Mouse (Mus musculus) urinary bladder, postnatal 14 days (tissue): Measurements from ENCODE around the gene Upk1b.
"Not testable (repeated sequence)": the region's sequence is repeated elsewhere in the genome, so short reads cannot be mapped to it uniquely, and the experiment has no call there.

Experiments used
- DNase-seq: peaks from one replicate; pipeline ENCODE4 v3.0.0; 2021; ENCODE audit warnings: low spot score

The Upk1b gene

DNA sequence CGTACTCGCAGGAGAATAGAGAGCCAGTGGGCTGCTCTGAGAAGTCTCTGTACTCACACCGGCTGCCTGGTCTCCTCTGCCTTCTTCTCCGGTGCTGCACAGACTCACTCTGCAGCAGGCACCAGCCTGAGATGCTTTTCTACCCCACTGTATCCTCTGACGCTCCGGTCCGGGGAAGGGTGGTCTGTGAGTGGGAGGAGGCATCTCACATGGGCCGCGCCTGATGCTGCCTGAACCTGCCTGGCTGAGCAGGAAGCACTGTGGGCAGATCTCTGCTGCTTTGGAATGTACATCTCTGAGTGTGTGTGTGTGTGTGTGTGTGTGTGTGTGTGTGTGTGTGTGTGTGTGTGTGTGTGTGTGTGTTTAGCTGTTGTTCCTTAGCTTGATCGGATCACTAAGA is at the start of gene Upk1b:
TSS of gene Upk1b (minus strand) at position 238 of the 400 bp plus-strand sequence.
- DNase-seq: peak; percentile 83

GRCm38 (mm10) chr16:38828649-38829048 is 28.5 kb upstream of the Upk1b start, which contains the start of gene 4930435E12Rik:
Gene 4930435E12Rik (minus strand): TSS chr16:38828749.
- DNase-seq: no peak

DNA sequence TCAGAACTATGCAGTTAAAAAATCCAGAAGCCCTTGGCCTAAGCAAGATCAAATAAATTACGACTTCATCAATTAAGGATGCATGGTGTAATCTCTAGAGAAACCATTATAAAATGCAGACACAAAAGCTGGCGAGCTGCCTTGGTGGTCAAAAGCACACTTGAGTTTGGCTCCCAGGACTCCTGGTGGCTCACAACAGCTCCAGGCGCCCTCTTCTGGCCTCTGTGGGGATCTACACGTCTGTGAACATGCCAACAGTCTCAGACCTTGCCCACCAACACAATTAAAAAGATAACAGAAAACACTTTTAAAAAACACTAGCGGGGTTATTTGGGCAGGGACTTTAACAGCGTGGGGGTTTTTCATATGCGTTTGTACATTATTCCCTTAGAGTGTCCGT is 12.4 kb upstream of the Upk1b start:
- DNase-seq: peak; percentile 85

GRCm38 (mm10) chr16:38810196-38810595 is 10.1 kb upstream of the Upk1b start:
- DNase-seq: peak; percentile 43

GRCm38 (mm10) chr16:38807796-38808195 is 7.7 kb upstream of the Upk1b start:
- DNase-seq: not testable (repeated sequence)

DNA sequence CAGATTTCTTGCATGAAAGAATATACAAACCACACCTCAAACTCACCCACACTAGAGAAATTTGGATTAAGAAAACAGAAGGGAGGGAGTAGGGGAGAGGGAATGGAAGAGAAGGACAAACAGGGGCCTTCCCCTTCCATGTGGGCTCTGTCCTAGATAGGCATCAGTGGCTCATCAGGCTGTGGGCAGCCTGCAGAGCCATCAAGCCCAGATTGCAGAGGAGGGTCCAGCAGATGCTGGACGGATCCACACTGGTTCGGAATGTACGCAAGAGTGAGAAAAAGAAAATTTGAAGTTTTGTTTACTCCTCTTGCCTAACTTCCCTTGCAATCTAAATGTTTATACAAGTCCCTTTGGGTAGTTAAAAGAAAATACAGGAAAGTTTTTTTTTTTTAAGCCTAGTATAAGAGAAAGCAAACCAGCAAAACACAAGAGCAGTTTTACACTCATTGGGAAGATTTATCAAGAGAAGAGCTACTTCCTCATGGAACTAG is 1.1 kb downstream of the Upk1b start:
- DNase-seq: no peak

- DNase-seq: no peak
These were observed 7.0 kb downstream of the Upk1b start for GRCm38 (mm10) chr16:38793120-38793519.

DNA sequence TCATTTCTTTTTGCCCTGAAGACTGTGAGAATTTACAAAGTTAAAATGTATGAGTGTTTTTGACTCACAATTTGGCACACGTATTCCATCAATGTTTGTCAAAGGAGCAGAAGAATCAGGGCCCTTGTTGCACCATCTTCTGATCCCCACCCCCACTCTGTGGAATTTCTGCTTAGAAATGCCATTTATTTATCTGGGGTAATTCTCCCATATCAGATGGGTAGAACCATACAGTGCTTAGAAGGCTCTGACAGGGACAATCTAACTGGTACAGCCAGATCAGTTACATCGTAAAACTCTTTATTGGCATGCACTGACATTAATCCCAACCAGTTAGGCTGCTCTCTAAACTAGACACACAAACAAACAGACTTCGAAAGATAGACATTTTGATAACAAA is 10.2 kb downstream of the Upk1b start:
- DNase-seq: peak; percentile 62

GRCm38 (mm10) chr16:38789016-38789415 is 11.1 kb downstream of the Upk1b start:
- DNase-seq: no peak

- DNase-seq: no peak
These were observed 14.8 kb downstream of the Upk1b start for GRCm38 (mm10) chr16:38785301-38785700.

- DNase-seq: no peak
These were observed 17.5 kb downstream of the Upk1b start for GRCm38 (mm10) chr16:38782524-38783067.

GRCm38 (mm10) chr16:38781946-38782345 is 18.2 kb downstream of the Upk1b start:
- no peak for DNase-seq

DNA sequence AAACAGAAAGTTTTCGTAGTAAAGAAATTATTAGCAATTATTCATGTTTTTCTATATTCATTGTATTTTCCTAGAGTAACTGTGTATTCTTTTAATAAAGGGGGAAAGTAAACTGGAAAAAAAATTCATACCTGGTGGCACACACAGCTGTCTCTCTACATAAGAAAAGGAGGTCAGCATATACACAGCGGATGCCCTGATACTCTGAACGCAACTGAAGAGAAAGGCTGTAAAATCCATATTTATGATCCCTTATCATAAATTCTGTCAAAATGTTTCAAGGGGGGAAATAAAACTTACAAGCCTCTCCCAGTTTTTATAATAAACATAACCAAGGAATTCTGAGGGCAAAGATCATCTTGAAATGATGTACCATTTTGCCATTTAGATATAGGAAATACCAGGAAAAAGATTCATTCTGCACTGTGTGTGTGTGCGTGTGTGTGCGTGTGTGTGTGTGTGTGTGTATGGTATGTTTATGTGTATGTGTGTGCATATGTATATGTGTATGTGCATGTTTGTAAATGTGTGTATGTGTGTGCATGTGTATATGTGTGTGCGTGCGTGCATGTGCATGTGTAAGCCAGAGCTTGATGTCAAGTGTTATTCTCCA is 19.1 kb downstream of the Upk1b start:
- DNase-seq: no peak

DNA sequence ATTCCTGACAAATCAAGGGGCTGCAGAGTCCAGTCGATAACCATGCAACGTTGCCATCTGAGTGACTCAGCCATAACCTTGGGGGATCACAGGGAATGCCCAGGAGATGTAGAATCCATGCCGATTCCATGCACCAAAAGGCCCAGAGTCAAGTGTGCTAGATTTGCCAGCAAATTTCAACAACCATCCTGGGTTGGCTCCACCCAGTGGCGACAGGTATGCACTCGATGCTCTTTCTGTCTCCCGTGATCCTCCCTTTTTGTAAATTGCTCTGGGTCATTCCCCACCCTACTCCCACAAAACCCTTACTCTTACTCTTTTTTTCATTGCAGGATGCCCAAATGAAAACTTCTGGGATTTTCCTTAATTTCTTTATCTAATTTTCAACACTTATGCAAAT is 23.8 kb downstream of the Upk1b start:
- no peak for DNase-seq

DNA sequence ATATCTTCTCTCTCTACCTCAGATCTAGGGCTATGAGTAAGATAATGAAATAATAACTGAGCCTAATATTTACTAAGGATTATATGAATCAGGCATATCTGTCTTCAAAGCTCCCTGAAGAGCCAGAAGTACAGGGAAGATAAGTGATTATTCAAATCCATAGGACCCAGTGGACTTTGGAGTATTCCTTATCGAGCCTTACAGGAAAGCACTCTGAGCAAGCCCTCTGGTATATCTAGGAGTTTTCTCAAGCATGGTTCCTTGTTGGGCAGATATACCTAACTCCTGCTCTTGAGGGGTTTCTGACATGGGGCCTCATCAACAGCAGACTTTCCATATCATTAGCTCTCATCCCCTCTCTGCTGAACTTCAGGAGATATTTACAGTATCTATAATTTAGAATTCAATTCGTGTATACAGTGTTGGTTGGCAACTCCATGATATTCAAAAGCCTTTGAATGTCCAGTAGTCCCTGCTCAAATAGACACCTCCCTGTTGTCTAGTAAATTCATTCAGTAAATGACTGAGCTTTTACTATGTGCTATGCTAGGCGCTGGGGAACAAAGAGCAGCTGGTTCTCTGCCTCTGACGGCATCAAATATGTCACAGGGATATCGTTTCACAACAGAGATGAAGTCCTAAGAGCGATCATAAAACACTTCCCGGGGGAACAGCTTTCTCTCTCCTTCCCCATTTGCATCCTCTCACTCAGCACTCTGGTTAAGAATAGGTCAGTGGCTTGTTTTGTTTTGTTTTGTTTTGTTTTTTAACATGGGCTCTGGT is 25.0 kb downstream of the Upk1b start:
- DNase-seq: no peak

- DNase-seq: peak; percentile 74
These were observed 27.1 kb downstream of the Upk1b start for GRCm38 (mm10) chr16:38772906-38773496.

GRCm38 (mm10) chr16:38771145-38771544 is 29.0 kb downstream of the Upk1b start:
- DNase-seq: no peak

- no peak for DNase-seq
These were observed 30.6 kb downstream of the Upk1b start for GRCm38 (mm10) chr16:38769529-38769928.

DNA sequence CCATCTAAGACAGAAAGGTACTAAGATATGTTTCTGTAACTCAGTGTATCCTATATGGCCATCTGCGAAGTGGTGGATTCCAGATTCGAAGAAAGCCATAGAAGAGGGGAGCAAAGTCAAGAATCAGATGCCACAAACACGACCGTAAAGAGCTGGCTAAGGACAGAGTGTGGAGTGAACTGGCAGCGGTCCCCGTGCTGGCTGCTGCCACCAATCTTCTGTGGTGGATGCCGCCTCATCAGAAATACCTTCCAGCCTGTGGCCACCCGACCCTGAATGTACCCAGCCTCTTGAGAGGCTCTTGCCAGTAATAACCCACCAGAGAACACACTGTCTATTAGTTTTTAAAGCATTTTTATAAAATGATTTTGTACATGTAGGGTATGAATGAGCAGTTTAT is 31.7 kb downstream of the Upk1b start:
- no peak for DNase-seq

- no peak for DNase-seq
These were observed 32.4 kb downstream of the Upk1b start for GRCm38 (mm10) chr16:38767761-38768160.

- no peak for DNase-seq
These were observed 33.5 kb downstream of the Upk1b start for GRCm38 (mm10) chr16:38766671-38767070.

GRCm38 (mm10) chr16:38763508-38763907 is 36.6 kb downstream of the Upk1b start:
- DNase-seq: no peak

- DNase-seq: no peak
These were observed 37.7 kb downstream of the Upk1b start for GRCm38 (mm10) chr16:38762401-38762800.
